Mouse (Mus musculus): ENCODE measurements at regions not wholly inside any gene's neighbourhood (a gene's known extent, or its start where the extent isn't known, plus 50 kb on each side); places are given as distances from the start of the nearest gene placed in this dataset.

GRCm38 (mm10) chr2:161339327-161340001 is 230.6 kb upstream of the Chd6 start:
- no peak for DNase-seq

GRCm38 (mm10) chr2:161338953-161339326 is 230.1 kb upstream of the Chd6 start:
- no peak for DNase-seq

- no peak for DNase-seq
These were observed 223.8 kb upstream of the Chd6 start for GRCm38 (mm10) chr2:161332653-161333052.

- no peak for DNase-seq
These were observed 223.0 kb upstream of the Chd6 start for GRCm38 (mm10) chr2:161331850-161332365.

GRCm38 (mm10) chr2:161302796-161303195 is 193.9 kb upstream of the Chd6 start:
- no peak for DNase-seq

GRCm38 (mm10) chr2:161268861-161269413 is 160.1 kb upstream of the Chd6 start:
- no peak for DNase-seq

GRCm38 (mm10) chr2:161266476-161266875 is 157.6 kb upstream of the Chd6 start:
- no peak for DNase-seq

- no peak for DNase-seq
These were observed 156.3 kb upstream of the Chd6 start for GRCm38 (mm10) chr2:161265211-161265610.

- DNase-seq, result no peak
These were observed 143.9 kb upstream of the Chd6 start for GRCm38 (mm10) chr2:161252761-161253160.

- no peak for DNase-seq
These were observed 132.8 kb upstream of the Chd6 start for GRCm38 (mm10) chr2:161241665-161242064.

- no peak for DNase-seq
These were observed 128.5 kb upstream of the Chd6 start for GRCm38 (mm10) chr2:161237280-161237819.

- no peak for DNase-seq
These were observed 124.4 kb upstream of the Chd6 start for GRCm38 (mm10) chr2:161233155-161233741.

- DNase-seq, result no peak
These were observed 122.5 kb upstream of the Chd6 start for GRCm38 (mm10) chr2:161231405-161231804.

- DNase-seq, result no peak
These were observed 106.9 kb upstream of the Chd6 start for GRCm38 (mm10) chr2:161215736-161216135.

- peak; percentile 7 for DNase-seq
These were observed 106.0 kb upstream of the Chd6 start for GRCm38 (mm10) chr2:161214681-161215458.

GRCm38 (mm10) chr2:161212322-161212882 is 103.5 kb upstream of the Chd6 start:
- DNase-seq, result no peak

- no peak for DNase-seq
These were observed 88.0 kb upstream of the Chd6 start for GRCm38 (mm10) chr2:161196713-161197372.

GRCm38 (mm10) chr2:161187516-161187915 is 78.6 kb upstream of the Chd6 start:
- no peak for DNase-seq

GRCm38 (mm10) chr2:161185122-161185521 is 76.2 kb upstream of the Chd6 start:
- no peak for DNase-seq

GRCm38 (mm10) chr2:161177355-161178021 is 68.6 kb upstream of the Chd6 start:
- DNase-seq, result peak; percentile 6 to 29

GRCm38 (mm10) chr2:161166681-161167080 is 57.8 kb upstream of the Chd6 start:
- DNase-seq, result no peak

- no peak for DNase-seq
These were observed 56.6 kb upstream of the Chd6 start for GRCm38 (mm10) chr2:161165495-161165894.
